Mouse (Mus musculus) heart, adult 2 months (tissue): ENCODE measurements around the gene Gm49630.
"Not testable (repeated sequence)": the region's sequence is repeated elsewhere in the genome, so short reads cannot be mapped to it uniquely, and the experiment has no call there.

ENCODE experiments used
- CTCF ChIP-seq: fragments of 200-600 bp; IDR thresholded peaks from 2 replicates; pipeline ENCODE4 v1.8.1; 2022; ENCODE audit warnings: antibody characterized with exemption, mild to moderate bottlenecking, moderate library complexity
- POLR2A ChIP-seq: fragments of 200-500 bp; IDR thresholded peaks from 2 replicates; pipeline ENCODE4 v1.6.1; 2011; ENCODE audit warnings: mild to moderate bottlenecking, low read depth, low read length, control low read depth; ENCODE audit not compliant: insufficient read depth

DNA sequence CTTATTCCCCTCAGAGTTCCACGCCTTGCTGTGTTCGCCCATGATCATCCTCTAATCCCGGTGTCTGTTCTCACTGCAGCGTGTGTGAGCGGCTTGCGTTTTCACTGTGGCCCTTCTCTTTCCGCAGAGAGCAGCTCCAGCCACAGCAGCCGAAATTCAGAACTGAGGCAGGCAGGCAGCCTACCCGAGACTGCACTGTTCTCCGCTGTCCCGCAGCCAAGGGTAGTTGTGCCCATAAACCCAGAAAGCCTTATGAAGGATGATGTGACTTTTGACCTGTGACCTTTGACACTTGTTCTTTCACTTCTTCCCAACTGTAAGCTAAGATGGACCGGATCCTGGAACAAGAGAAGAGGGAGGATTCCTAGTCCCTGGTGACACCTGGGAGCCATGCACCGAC, 25.3 kb upstream of the Gm49630 start:
- not testable (repeated sequence) for TF ChIP-seq CTCF, POLR2A
